Mouse (Mus musculus) forebrain, postnatal 0 days (tissue): ENCODE measurements around the gene Slc5a2. TPM values are rescaled to one million over a fixed set of nuclear protein-coding genes. Genes with fewer than 3 reads are reported as not detected.

ENCODE experiments used
- ATAC-seq: fragments of 200-750 bp; cut with Nextera tagmentation; 2 replicates; pipeline ENCODE4 v1.8.0; 2017; ENCODE audit warnings: mild to moderate bottlenecking, moderate library complexity
- DNase-seq: peaks from one replicate; pipeline ENCODE4 v3.0.0-alpha.2; 2015
- H3K27ac ChIP-seq: fragments of 300-500 bp; sonication (generic); 2 replicates; pipeline ENCODE4 v1.5.1; 2014; ENCODE audit warnings: low read depth, mild to moderate bottlenecking, antibody characterized with exemption, low read length, moderate library complexity, mixed read lengths
- H3K27me3 ChIP-seq: fragments of 300-500 bp; sonication (generic); 2 replicates; pipeline ENCODE4 v1.6.1; 2014; ENCODE audit warnings: mild to moderate bottlenecking, low read length, mixed read lengths; ENCODE audit not compliant: insufficient read depth
- H3K36me3 ChIP-seq: fragments of 300-500 bp; sonication (generic); 2 replicates; pipeline ENCODE4 v1.6.1; 2014; ENCODE audit warnings: mild to moderate bottlenecking, moderate library complexity; ENCODE audit not compliant: insufficient read depth
- H3K4me1 ChIP-seq: fragments of 300-500 bp; sonication (generic); 2 replicates; pipeline ENCODE4 v1.6.1; 2014; ENCODE audit warnings: antibody characterized with exemption; ENCODE audit not compliant: insufficient read depth
- H3K4me2 ChIP-seq: fragments of 300-500 bp; sonication (generic); 2 replicates; pipeline ENCODE4 v1.6.1; 2014; ENCODE audit warnings: low read depth, mild to moderate bottlenecking, moderate library complexity
- H3K4me3 ChIP-seq: fragments of 300-500 bp; sonication (generic); 2 replicates; pipeline ENCODE4 v1.5.1; 2014; ENCODE audit warnings: low read depth, low read length, mixed read lengths
- H3K9ac ChIP-seq: fragments of 300-500 bp; sonication (generic); 2 replicates; pipeline ENCODE4 v1.6.1; 2014; ENCODE audit warnings: mild to moderate bottlenecking
- H3K9me3 ChIP-seq: fragments of 300-500 bp; sonication (generic); 2 replicates; pipeline ENCODE4 v1.6.1; 2016; ENCODE audit warnings: low read length
- CTCF ChIP-seq: sonication (generic); IDR thresholded peaks from 2 replicates; pipeline ENCODE4 v1.5.1; 2016; ENCODE audit warnings: antibody characterized with exemption, control low read depth, low read depth
- WGBS: fragments of 180-500 bp; shearing (Covaris S2); extraction: QIAGEN DNeasy Blood & Tissue Kit; methylation state at CpG from one replicate; pipeline ENCODE4 v1.1.7; 2014; 5-methylcytosine and 5-hydroxymethylcytosine counted together
- polyA plus RNA-seq: library from polyadenylated mRNA; unstranded; fragments of >200 nt; fragmentation: Nextera tagmentation; extraction: Ambion mirVana; gene quantifications from 2 replicates; pipeline ENCODE4 v1.2.1, GENCODE M21; 2015
- total RNA-seq: library from RNA; depleted of rRNA; stranded (reverse); fragments of >200 nt; gene quantifications from 2 replicates; pipeline ENCODE4 v1.2.3, GENCODE M21; 2014

Gene Slc5a2
- total and polyA plus RNA-seq, 2 experiments from 2014 or later: 0.10 TPM; not detected in 1

DNA sequence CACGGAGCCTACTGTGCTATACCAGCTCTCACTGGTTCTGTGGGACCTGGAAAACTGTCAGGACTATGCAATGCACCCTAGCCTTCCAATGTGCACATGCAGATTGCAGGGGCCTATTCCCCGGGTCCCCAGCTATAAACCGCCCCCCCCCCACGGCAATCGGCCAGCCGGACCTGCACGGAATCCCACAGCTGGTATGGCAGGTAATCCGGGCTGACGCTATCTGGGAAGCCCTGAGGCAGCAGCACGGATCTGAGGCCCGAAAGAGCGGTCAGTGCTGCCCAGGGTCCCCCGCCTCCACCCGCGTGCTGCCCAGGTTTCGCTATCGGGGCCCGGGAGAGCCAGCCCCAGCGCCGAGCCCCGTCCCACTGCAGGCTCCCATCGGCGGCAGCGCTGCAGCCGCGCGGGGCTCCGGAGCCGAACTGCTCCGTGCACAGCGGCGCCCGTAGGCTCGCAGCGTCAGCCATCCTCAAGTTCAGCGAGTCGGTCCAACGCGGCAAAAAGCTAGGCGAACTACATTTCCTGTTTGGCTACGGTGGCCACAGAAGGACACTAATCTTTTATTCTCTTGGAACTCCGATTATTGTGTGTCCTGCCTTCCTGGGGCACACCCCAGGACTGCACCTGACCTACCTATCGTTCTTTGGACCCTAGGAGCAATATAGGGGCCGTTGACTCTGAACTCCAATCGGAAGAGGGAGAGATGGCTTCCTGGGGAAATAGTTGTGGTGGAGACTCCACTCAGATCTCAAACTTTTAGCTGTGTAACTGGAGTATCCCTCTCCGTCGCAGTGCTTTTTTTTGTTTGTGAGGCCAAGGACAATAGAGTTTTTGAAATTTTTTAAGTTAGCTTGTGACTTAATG, 32.4 kb downstream of the Slc5a2 start, which contains the start of gene BC017158:
TSS of gene BC017158 (minus strand) at position 554 of the 864 bp plus-strand sequence.
- ATAC-seq: peak; percentile 78
- Histone ChIP-seq H3K4me2 (peak within 1 kb of the TSS; percentile 68), H3K9ac (peak within 1 kb of the TSS; percentile 74), H3K27me3 (no peaks in the 10 kb centered on the region), H3K9me3 (no peaks in the 10 kb centered on the region), H3K27ac (peak within 1 kb of the TSS; percentile 75), H3K4me3 (peak within 1 kb of the TSS; percentile 77), H3K36me3 (0 out of 2 replicates have a peak, but pooled peaks cover 3% of the 10 kb centered on the region), H3K4me1 (peaks cover 11% of the 10 kb centered on the region)
- 2% methylated on average over 47 of the region's 47 CpGs for WGBS
- TF ChIP-seq CTCF: no peak
- peak; percentile 79 for DNase-seq

- Histone ChIP-seq H3K4me3 (peak overlapping the region; percentile 77), H3K4me2 (peak overlapping the region; percentile 68), H3K9me3 (no peaks in the 10 kb centered on the region), H3K4me1 (peaks cover 11% of the 10 kb centered on the region), H3K27ac (peak overlapping the region; percentile 45; the same call in 1 of the 2 replicates), H3K36me3 (0 out of 2 replicates have a peak, but pooled peaks cover 3% of the 10 kb centered on the region), H3K27me3 (0 out of 2 replicates have a peak, but pooled peaks cover 4% of the 10 kb centered on the region), H3K9ac (no peak overlapping the region)
- ATAC-seq (peak; percentile 57), DNase-seq (peak; percentile 75)
- TF ChIP-seq CTCF: no peak
- WGBS: 42% methylated on average over 8 of the region's 8 CpGs
Observed at GRCm38 (mm10) chr7:128298481-128299342, 33.3 kb downstream of the Slc5a2 start.

- H3K4me1 ChIP-seq: peaks cover 11% of the 10 kb centered on the region
- no peaks in the 10 kb centered on the region for H3K9me3 ChIP-seq
- no peak overlapping the region for H3K4me3 ChIP-seq
- no peak overlapping the region for H3K27ac ChIP-seq
- DNase-seq (no peak), ATAC-seq (no peak)
- 0 out of 2 replicates have a peak, but pooled peaks cover 5% of the 10 kb centered on the region for H3K27me3 ChIP-seq
- no peaks in the 10 kb centered on the region for H3K36me3 ChIP-seq
- WGBS: 76% methylated on average over 3 of the region's 3 CpGs
- TF ChIP-seq CTCF: no peak
- H3K4me2 ChIP-seq: no peak overlapping the region
- H3K9ac ChIP-seq: no peak overlapping the region
Observed at GRCm38 (mm10) chr7:128300952-128301351, 35.5 kb downstream of the Slc5a2 start.

- no peak for TF ChIP-seq CTCF
- H3K4me1 ChIP-seq: peaks cover 11% of the 10 kb centered on the region
- H3K27ac ChIP-seq: no peak overlapping the region
- ATAC-seq (no peak), DNase-seq (no peak)
- no peak overlapping the region for H3K9ac ChIP-seq
- 0 out of 2 replicates have a peak, but pooled peaks cover 5% of the 10 kb centered on the region for H3K27me3 ChIP-seq
- no peaks in the 10 kb centered on the region for H3K9me3 ChIP-seq
- H3K4me3 ChIP-seq: no peak overlapping the region
- H3K36me3 ChIP-seq: no peaks in the 10 kb centered on the region
- no peak overlapping the region for H3K4me2 ChIP-seq
- WGBS: 68% methylated on average over 3 of the region's 3 CpGs
Observed at GRCm38 (mm10) chr7:128302151-128302550, 36.7 kb downstream of the Slc5a2 start.

GRCm38 (mm10) chr7:128304198-128304597, 38.7 kb downstream of the Slc5a2 start:
- H3K36me3 ChIP-seq: no peaks in the 10 kb centered on the region
- H3K9ac ChIP-seq: no peak overlapping the region
- H3K9me3 ChIP-seq: no peaks in the 10 kb centered on the region
- TF ChIP-seq CTCF: no peak
- H3K4me2 ChIP-seq: no peak overlapping the region
- no peak overlapping the region for H3K4me3 ChIP-seq
- DNase-seq: no peak
- no peak overlapping the region for H3K27ac ChIP-seq
- no peaks in the 10 kb centered on the region; the same call in 1 of the 2 replicates for H3K4me1 ChIP-seq
- no peak for ATAC-seq
- WGBS: 79% methylated on average over 6 of the region's 6 CpGs
- 0 out of 2 replicates have a peak, but pooled peaks cover 5% of the 10 kb centered on the region for H3K27me3 ChIP-seq

DNA sequence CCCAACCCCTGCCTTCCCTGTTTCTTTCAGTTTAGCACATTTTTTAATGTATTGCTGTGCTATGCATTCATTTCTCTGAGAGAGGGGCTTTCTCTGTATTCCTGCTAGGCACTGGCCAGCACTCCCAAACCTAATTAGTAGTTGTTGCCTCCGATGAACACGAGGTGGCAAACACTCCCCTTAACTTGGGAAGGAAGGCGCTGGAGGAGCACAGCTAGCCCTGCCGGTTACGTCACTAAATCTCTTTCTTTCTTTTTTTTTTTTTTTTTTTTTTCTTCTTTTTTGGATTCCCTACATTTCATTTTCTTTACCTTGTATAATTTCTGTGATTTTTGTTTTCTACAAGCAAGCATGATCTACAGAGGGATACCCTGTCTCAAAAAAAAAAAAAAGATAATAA, 39.5 kb downstream of the Slc5a2 start:
- ATAC-seq (peak; percentile 84), DNase-seq (peak; percentile 81)
- H3K9me3 ChIP-seq: no peaks in the 10 kb centered on the region
- H3K27ac ChIP-seq: no peak overlapping the region
- peaks cover 4% of the 10 kb centered on the region; the same call in 1 of the 2 replicates for H3K4me1 ChIP-seq
- under 1% methylated on average over 5 of the region's 5 CpGs for WGBS
- H3K4me3 ChIP-seq: no peak overlapping the region
- H3K4me2 ChIP-seq: no peak overlapping the region
- H3K27me3 ChIP-seq: 0 out of 2 replicates have a peak, but pooled peaks cover 5% of the 10 kb centered on the region
- H3K36me3 ChIP-seq: no peaks in the 10 kb centered on the region
- TF ChIP-seq CTCF: peak; percentile 73
- H3K9ac ChIP-seq: no peak overlapping the region
